Mouse (Mus musculus) liver, embryonic 16.5 days (tissue): ENCODE data around the gene Atg2a. TPM values are rescaled to one million over a fixed set of nuclear protein-coding genes. Genes with fewer than 3 reads are reported as not detected.
"Not testable (repeated sequence)": the region's sequence is repeated elsewhere in the genome, so short reads cannot be mapped to it uniquely, and the experiment has no call there.

ENCODE experiments used
- ATAC-seq: fragments of 200-750 bp; cut with Nextera tagmentation; 2 replicates; pipeline ENCODE4 v1.8.0; 2017; ENCODE audit warnings: low read depth, mild to moderate bottlenecking, moderate number of reproducible peaks, moderate library complexity
- H3K27ac ChIP-seq: fragments of 300-500 bp; sonication (generic); 2 replicates; pipeline ENCODE4 v1.5.1; 2014; ENCODE audit warnings: mild to moderate bottlenecking, low read length
- H3K27me3 ChIP-seq: fragments of 300-500 bp; sonication (generic); 2 replicates; pipeline ENCODE4 v1.6.1; 2014; ENCODE audit warnings: low read depth, low read length, mixed read lengths; ENCODE audit not compliant: control insufficient read depth, insufficient read depth
- H3K36me3 ChIP-seq: fragments of 300-500 bp; sonication (generic); 2 replicates; pipeline ENCODE4 v1.6.1; 2014; ENCODE audit warnings: mild to moderate bottlenecking; ENCODE audit not compliant: control insufficient read depth, insufficient read depth
- H3K4me1 ChIP-seq: fragments of 300-500 bp; sonication (generic); 2 replicates; pipeline ENCODE4 v1.6.1; 2014; ENCODE audit warnings: low read depth, low read length, mixed read lengths; ENCODE audit not compliant: control insufficient read depth
- H3K4me2 ChIP-seq: fragments of 300-500 bp; sonication (generic); 2 replicates; pipeline ENCODE4 v1.6.1; 2014; ENCODE audit warnings: low read depth, low read length, mixed read lengths
- H3K4me3 ChIP-seq: fragments of 300-500 bp; sonication (generic); 2 replicates; pipeline ENCODE4 v1.5.1; 2014; ENCODE audit warnings: low read depth, mild to moderate bottlenecking, low read length
- H3K9ac ChIP-seq: fragments of 300-500 bp; sonication (generic); 2 replicates; pipeline ENCODE4 v1.6.1; 2014; ENCODE audit warnings: low read depth, low read length
- H3K9me3 ChIP-seq: fragments of 300-500 bp; sonication (generic); replicated peaks from 2 replicates; pipeline ENCODE4 v1.6.1; 2016; ENCODE audit warnings: low read length; ENCODE audit not compliant: control insufficient read depth
- WGBS: fragments of 180-500 bp; shearing (Covaris S2); extraction: QIAGEN DNeasy Blood & Tissue Kit; methylation state at CpG from one replicate; pipeline ENCODE4 v1.1.7; 2014; ENCODE audit not compliant: insufficient replicate concordance; 5-methylcytosine and 5-hydroxymethylcytosine counted together
- polyA plus RNA-seq: library from polyadenylated mRNA; unstranded; fragments of >200 nt; fragmentation: Nextera tagmentation; extraction: Ambion mirVana; gene quantifications from 2 replicates; pipeline ENCODE4 v1.2.1, GENCODE M21; 2015

The Atg2a gene
- polyA plus RNA-seq, 1 experiment from 2014 or later, result 6.1 TPM

GRCm38 (mm10) chr19:6303831-6304230 lies 62.4 kb downstream of the Atg2a start:
- no peaks in the 10 kb centered on the region for H3K9me3 ChIP-seq
- H3K4me1 ChIP-seq, result peaks cover 73% of the 10 kb centered on the region
- WGBS, result 57% methylated on average over 6 of the region's 6 CpGs
- H3K36me3 ChIP-seq, result peaks cover 1% of the 10 kb centered on the region
- H3K27ac ChIP-seq, result peak overlapping the region; percentile 43
- H3K9ac ChIP-seq, result peak overlapping the region; percentile 32; the same call in 1 of the 2 replicates
- ATAC-seq, result no peak
- no peaks in the 10 kb centered on the region for H3K27me3 ChIP-seq
- H3K4me2 ChIP-seq, result no peak overlapping the region
- H3K4me3 ChIP-seq, result no peak overlapping the region

DNA sequence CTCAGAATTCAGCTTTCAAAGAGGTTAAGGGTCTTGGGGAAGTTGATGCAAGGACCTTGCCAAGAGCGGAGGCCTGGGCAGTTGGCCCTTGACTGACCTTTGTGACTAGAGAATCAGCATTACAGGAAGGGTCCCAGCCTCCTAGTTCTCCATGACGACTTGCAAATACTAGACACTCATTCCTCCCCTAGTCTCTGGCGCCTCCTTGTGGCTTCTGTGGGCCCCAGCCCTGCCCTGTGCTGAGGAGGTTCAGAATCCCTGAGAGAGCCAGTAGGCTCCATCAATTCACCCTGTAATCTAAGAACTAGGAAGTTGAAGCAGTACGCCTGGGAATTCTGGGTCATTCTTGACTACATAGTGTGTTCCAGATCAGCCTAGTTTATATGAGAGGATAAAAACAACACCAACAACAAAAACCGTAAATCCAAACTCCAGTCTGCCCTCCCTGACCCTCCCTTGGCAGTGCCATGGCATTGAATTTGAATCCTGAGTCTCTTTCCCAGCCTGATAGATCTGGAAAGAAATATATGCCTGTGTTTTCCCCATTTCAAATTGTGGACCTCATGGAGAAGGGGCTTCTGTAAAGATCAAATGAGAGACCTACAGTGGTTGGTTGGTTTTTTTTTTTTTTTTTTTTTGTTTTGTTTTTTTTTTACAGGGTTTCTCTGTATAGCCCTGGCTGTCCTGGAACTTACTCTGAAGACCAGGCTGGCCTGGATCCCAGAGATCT lies 63.5 kb downstream of the Atg2a start:
- Histone ChIP-seq H3K36me3 (no peaks in the 10 kb centered on the region), H3K9ac (peak overlapping the region; percentile 18; the same call in 1 of the 2 replicates), H3K4me3 (no peak overlapping the region), H3K9me3 (no peaks in the 10 kb centered on the region), H3K27me3 (no peaks in the 10 kb centered on the region), H3K27ac (no peak overlapping the region), H3K4me1 (peaks cover 61% of the 10 kb centered on the region), H3K4me2 (no peak overlapping the region)
- peak; percentile 31 for ATAC-seq
- WGBS, result 20% methylated on average over 5 of the region's 5 CpGs

- H3K36me3 ChIP-seq, result no peaks in the 10 kb centered on the region
- H3K4me3 ChIP-seq, result peak overlapping the region; percentile 72
- H3K27ac ChIP-seq, result peak overlapping the region; percentile 80
- H3K9me3 ChIP-seq, result no peaks in the 10 kb centered on the region
- 54% methylated on average over 8 of the region's 8 CpGs for WGBS
- peaks cover 55% of the 10 kb centered on the region for H3K4me1 ChIP-seq
- H3K9ac ChIP-seq, result peak overlapping the region; percentile 80
- H3K27me3 ChIP-seq, result no peaks in the 10 kb centered on the region
- H3K4me2 ChIP-seq, result peak overlapping the region; percentile 96
- no peak for ATAC-seq
Observed at GRCm38 (mm10) chr19:6305517-6306115, 64.1 kb downstream of the Atg2a start.

DNA sequence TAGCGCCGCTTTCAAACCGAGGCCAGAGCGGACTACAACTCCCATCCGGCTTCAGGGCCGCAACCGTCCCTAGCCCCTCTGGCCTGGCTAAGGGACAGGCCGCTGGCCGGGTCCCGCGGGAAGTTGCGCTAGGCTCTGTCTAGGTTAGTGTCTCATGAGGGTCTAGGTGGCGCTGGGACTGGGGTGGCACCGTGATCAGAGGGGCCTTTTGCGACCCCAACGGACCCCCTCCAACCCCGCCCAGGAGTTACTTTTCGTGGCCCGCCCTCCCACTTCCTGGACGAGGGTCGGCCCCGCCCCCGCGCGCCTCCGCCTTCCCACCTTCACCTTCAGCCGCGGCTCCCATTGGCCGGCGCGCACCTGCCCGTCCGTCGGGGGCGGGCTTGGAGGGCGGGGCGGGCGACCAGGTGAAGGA lies 64.7 kb downstream of the Atg2a start, which contains the start of gene Cdc42bpg:
Cdc42bpg (plus strand) TSS at position 320 of the 415 bp plus-strand sequence.
- H3K4me1 ChIP-seq, result peaks cover 49% of the 10 kb centered on the region

DNA sequence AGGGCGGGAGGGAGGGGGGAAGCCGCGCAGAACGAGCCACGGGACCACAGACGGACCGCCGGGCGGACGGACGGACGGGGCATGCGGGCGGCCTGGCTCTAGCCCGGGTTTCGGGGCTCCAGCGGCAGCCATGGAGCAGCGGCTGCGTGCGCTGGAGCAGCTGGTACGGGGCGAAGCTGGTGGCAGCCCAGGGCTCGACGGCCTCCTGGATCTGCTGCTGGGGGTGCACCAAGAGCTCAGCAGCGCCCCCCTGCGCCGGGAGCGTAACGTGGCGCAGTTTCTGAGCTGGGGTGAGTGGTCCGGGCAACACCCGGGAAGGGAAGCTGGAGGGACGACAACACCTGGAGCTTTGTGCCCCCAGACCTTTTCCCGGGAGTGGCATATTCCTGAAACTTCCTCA lies 65.1 kb downstream of the Atg2a start:
- ATAC-seq, result peak; percentile 51
- Histone ChIP-seq H3K9me3 (no peaks in the 10 kb centered on the region), H3K4me1 (peaks cover 45% of the 10 kb centered on the region), H3K36me3 (no peaks in the 10 kb centered on the region), H3K4me3 (peak overlapping the region; percentile 72), H3K27me3 (no peaks in the 10 kb centered on the region), H3K9ac (peak overlapping the region; percentile 80), H3K27ac (peak overlapping the region; percentile 55), H3K4me2 (peak overlapping the region; percentile 96)
- WGBS, result 0% methylated on average over 33 of the region's 34 CpGs

More for the DNA sequence above, 64.7 kb downstream of the Atg2a start, which contains the start of gene Cdc42bpg:
- H3K9me3 ChIP-seq, result no peaks in the 10 kb centered on the region
- under 1% methylated on average over 34 of the region's 38 CpGs for WGBS
- peak; percentile 87 for ATAC-seq
- peak within 1 kb of the TSS; percentile 80 for H3K9ac ChIP-seq
- peak within 1 kb of the TSS; percentile 72 for H3K4me3 ChIP-seq
- no peaks in the 10 kb centered on the region for H3K27me3 ChIP-seq
- H3K36me3 ChIP-seq, result no peaks in the 10 kb centered on the region
- peak within 1 kb of the TSS; percentile 96 for H3K4me2 ChIP-seq
- H3K27ac ChIP-seq, result peak within 1 kb of the TSS; percentile 80

DNA sequence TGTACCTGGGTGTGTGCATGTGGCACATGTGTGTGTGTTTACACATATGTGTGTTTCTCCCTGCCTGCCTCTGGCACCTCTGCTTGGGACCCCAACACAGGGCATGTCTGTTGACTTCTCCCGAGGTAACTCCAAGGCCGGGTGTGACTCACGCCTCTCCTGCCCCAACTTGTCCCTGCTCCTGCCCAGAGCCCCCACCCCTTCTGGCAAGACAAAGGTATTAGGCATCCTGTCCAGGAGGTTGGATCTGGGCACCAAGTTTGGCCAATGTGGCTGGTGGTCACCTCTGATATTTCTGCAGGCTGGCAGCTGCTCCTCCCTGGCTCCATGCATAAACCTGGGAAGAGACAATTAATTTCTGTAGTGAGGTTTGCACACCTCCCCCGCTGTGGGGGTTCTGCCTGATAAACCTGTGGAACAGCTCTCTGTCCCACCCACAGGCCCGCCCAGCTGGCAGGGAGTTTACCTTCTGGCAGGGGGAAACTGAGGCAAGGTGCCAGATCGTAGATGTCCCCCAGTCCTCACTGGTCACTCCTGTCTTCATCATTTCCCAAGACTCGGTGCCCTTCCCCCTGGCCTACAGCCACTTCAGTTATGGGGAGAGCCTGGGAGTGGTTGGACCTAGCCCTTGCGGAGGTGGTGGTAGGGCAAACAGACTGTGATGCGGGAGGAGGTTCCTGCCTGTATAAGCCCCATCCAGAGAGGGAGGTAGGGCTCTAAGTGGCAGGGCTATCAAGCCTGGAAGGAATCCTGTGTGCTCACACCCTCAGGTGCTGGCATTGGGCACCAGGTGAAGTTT lies 66.5 kb downstream of the Atg2a start:
- ATAC-seq, result peak; percentile 12; the same call in 1 of the 2 replicates
- Histone ChIP-seq H3K4me3 (no peak overlapping the region), H3K9ac (no peak overlapping the region), H3K27ac (no peak overlapping the region), H3K4me2 (peak overlapping the region; percentile 96; the same call in 1 of the 2 replicates), H3K9me3 (no peaks in the 10 kb centered on the region), H3K4me1 (peaks cover 32% of the 10 kb centered on the region), H3K27me3 (no peaks in the 10 kb centered on the region), H3K36me3 (no peaks in the 10 kb centered on the region)
- 64% methylated on average over 9 of the region's 9 CpGs for WGBS

GRCm38 (mm10) chr19:6310181-6310580 lies 68.7 kb downstream of the Atg2a start:
- Histone ChIP-seq H3K9me3 (no peaks in the 10 kb centered on the region), H3K36me3 (peaks cover 2% of the 10 kb centered on the region; the same call in 1 of the 2 replicates), H3K4me3 (no peak overlapping the region), H3K27me3 (no peaks in the 10 kb centered on the region), H3K4me1 (peaks cover 15% of the 10 kb centered on the region), H3K9ac (no peak overlapping the region), H3K27ac (no peak overlapping the region), H3K4me2 (no peak overlapping the region)
- 81% methylated on average over 5 of the region's 5 CpGs for WGBS
- ATAC-seq, result no peak

DNA sequence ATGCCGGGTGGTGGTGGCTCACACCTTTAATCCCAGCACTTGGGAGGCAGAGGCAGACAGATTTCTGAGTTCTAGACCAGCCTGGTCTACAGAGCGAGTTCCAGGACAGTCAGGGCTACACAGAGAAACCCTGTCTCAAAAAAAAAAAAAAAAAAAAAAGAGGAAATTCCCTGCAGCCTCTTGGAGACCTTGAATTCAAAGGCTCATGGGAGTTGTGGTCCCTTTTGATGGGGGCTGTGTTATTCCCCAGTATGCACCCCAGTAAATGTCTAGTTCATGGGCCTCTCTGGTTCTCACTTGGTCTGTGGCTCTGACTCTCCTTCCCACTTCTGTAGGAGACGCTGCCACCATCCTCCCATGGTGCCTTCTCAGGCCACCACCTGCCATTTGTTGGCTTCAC lies 70.3 kb downstream of the Atg2a start:
- WGBS, result 68% methylated on average over 3 of the region's 3 CpGs
- not testable (repeated sequence) for H3K27me3 ChIP-seq, H3K36me3 ChIP-seq, H3K4me1 ChIP-seq, H3K9ac ChIP-seq, H3K9me3 ChIP-seq, H3K27ac ChIP-seq, H3K4me3 ChIP-seq, H3K4me2 ChIP-seq, ATAC-seq
